Mouse (Mus musculus): ENCODE results near the gene Chst15. TPM values are rescaled to one million over a fixed set of nuclear protein-coding genes. Genes with fewer than 3 reads are reported as not detected.

Gene Chst15
- polyA plus RNA-seq, 1 experiment from 2014 or later, result 25.6 TPM

- Histone ChIP-seq H3K4me2 (replicated peaks) (no peak overlapping the region), H3K4me3 (replicated peaks) (no peak overlapping the region), H3K9me3 (replicated peaks) (no peaks in the 10 kb centered on the region), H3K9ac (no peak overlapping the region), H3K27me3 (no peaks in the 10 kb centered on the region), H3K36me3 (no peaks in the 10 kb centered on the region), H3K4me1 (peaks cover 55% of the 10 kb centered on the region), H3K27ac (replicated peaks) (no peak overlapping the region)
- ATAC-seq (ENCODE audit: insufficient number of reproducible peaks, low FRiP score, low TSS enrichment, low read depth), result no peak
- WGBS, result 47% methylated on average over 5 of the region's 5 CpGs
Observed at GRCm38 (mm10) chr7:132308537-132309191, 8.4 kb downstream of the Chst15 start.

GRCm38 (mm10) chr7:132307722-132308271, 9.2 kb downstream of the Chst15 start:
- H3K36me3 ChIP-seq, result no peaks in the 10 kb centered on the region
- H3K4me1 ChIP-seq, result peaks cover 54% of the 10 kb centered on the region
- no peak overlapping the region for H3K27ac ChIP-seq (replicated peaks)
- 64% methylated on average over 6 of the region's 6 CpGs for WGBS
- no peaks in the 10 kb centered on the region for H3K9me3 ChIP-seq (replicated peaks)
- ATAC-seq (ENCODE audit: insufficient number of reproducible peaks, low FRiP score, low TSS enrichment, low read depth), result no peak
- H3K4me3 ChIP-seq (replicated peaks), result no peak overlapping the region
- no peaks in the 10 kb centered on the region for H3K27me3 ChIP-seq
- no peak overlapping the region for H3K9ac ChIP-seq
- H3K4me2 ChIP-seq (replicated peaks), result no peak overlapping the region

- no peak overlapping the region for H3K27ac ChIP-seq (replicated peaks)
- no peaks in the 10 kb centered on the region for H3K36me3 ChIP-seq
- H3K9me3 ChIP-seq (replicated peaks), result no peaks in the 10 kb centered on the region
- no peak overlapping the region for H3K9ac ChIP-seq
- no peak overlapping the region for H3K4me3 ChIP-seq (replicated peaks)
- peaks cover 57% of the 10 kb centered on the region for H3K4me1 ChIP-seq
- H3K4me2 ChIP-seq (replicated peaks), result no peak overlapping the region
- H3K27me3 ChIP-seq, result no peaks in the 10 kb centered on the region
- WGBS, result 91% methylated on average over 8 of the region's 8 CpGs
- ATAC-seq (ENCODE audit: insufficient number of reproducible peaks, low FRiP score, low TSS enrichment, low read depth), result no peak
Observed at GRCm38 (mm10) chr7:132306671-132307412, 10.2 kb downstream of the Chst15 start.

- H3K27me3 ChIP-seq, result no peaks in the 10 kb centered on the region
- no peak overlapping the region for H3K4me3 ChIP-seq (replicated peaks)
- 78% methylated on average over 5 of the region's 5 CpGs for WGBS
- H3K27ac ChIP-seq (replicated peaks), result no peak overlapping the region
- no peaks in the 10 kb centered on the region for H3K9me3 ChIP-seq (replicated peaks)
- H3K4me2 ChIP-seq (replicated peaks), result no peak overlapping the region
- H3K4me1 ChIP-seq, result peaks cover 59% of the 10 kb centered on the region
- H3K36me3 ChIP-seq, result no peaks in the 10 kb centered on the region
- H3K9ac ChIP-seq, result no peak overlapping the region
- no peak for ATAC-seq (ENCODE audit: insufficient number of reproducible peaks, low FRiP score, low TSS enrichment, low read depth)
Observed at GRCm38 (mm10) chr7:132305492-132306375, 11.3 kb downstream of the Chst15 start.

GRCm38 (mm10) chr7:132304424-132305085, 12.5 kb downstream of the Chst15 start:
- Histone ChIP-seq H3K36me3 (no peaks in the 10 kb centered on the region), H3K27me3 (no peaks in the 10 kb centered on the region), H3K9me3 (replicated peaks) (no peaks in the 10 kb centered on the region), H3K27ac (replicated peaks) (no peak overlapping the region), H3K9ac (no peak overlapping the region), H3K4me3 (replicated peaks) (no peak overlapping the region), H3K4me2 (replicated peaks) (no peak overlapping the region), H3K4me1 (peaks cover 60% of the 10 kb centered on the region)
- ATAC-seq (ENCODE audit: insufficient number of reproducible peaks, low FRiP score, low TSS enrichment, low read depth), result no peak
- 72% methylated on average over 8 of the region's 8 CpGs for WGBS

GRCm38 (mm10) chr7:132303988-132304387, 13.0 kb downstream of the Chst15 start:
- no peaks in the 10 kb centered on the region for H3K27me3 ChIP-seq
- no peaks in the 10 kb centered on the region for H3K36me3 ChIP-seq
- H3K4me2 ChIP-seq (replicated peaks), result no peak overlapping the region
- WGBS, result 48% methylated on average over 7 of the region's 7 CpGs
- peaks cover 56% of the 10 kb centered on the region for H3K4me1 ChIP-seq
- no peak for ATAC-seq (ENCODE audit: insufficient number of reproducible peaks, low FRiP score, low TSS enrichment, low read depth)
- no peaks in the 10 kb centered on the region for H3K9me3 ChIP-seq (replicated peaks)
- no peak overlapping the region for H3K9ac ChIP-seq
- H3K4me3 ChIP-seq (replicated peaks), result no peak overlapping the region
- H3K27ac ChIP-seq (replicated peaks), result 0 out of 2 replicates have a peak overlapping the region, but pooled peaks have one; percentile 17

- peak; percentile 71; the same call in 1 of the 2 replicates for ATAC-seq (ENCODE audit: insufficient number of reproducible peaks, low FRiP score, low TSS enrichment, low read depth)
- no peaks in the 10 kb centered on the region for H3K9me3 ChIP-seq (replicated peaks)
- H3K4me1 ChIP-seq, result peaks cover 55% of the 10 kb centered on the region
- no peak overlapping the region for H3K4me3 ChIP-seq (replicated peaks)
- no peak overlapping the region for H3K4me2 ChIP-seq (replicated peaks)
- no peaks in the 10 kb centered on the region for H3K36me3 ChIP-seq
- H3K27ac ChIP-seq (replicated peaks), result peak overlapping the region; percentile 55; the same call in 1 of the 2 replicates
- no peak overlapping the region for H3K9ac ChIP-seq
- no peaks in the 10 kb centered on the region for H3K27me3 ChIP-seq
- WGBS, result 62% methylated on average over 8 of the region's 8 CpGs
Observed at GRCm38 (mm10) chr7:132302508-132303241, 14.4 kb downstream of the Chst15 start.

- no peaks in the 10 kb centered on the region for H3K9me3 ChIP-seq (replicated peaks)
- H3K27ac ChIP-seq (replicated peaks), result no peak overlapping the region
- no peaks in the 10 kb centered on the region for H3K36me3 ChIP-seq
- no peak overlapping the region for H3K4me2 ChIP-seq (replicated peaks)
- H3K9ac ChIP-seq, result no peak overlapping the region
- WGBS, result 32% methylated on average over 5 of the region's 5 CpGs
- H3K27me3 ChIP-seq, result no peaks in the 10 kb centered on the region
- H3K4me3 ChIP-seq (replicated peaks), result no peak overlapping the region
- H3K4me1 ChIP-seq, result peaks cover 56% of the 10 kb centered on the region
- no peak for ATAC-seq (ENCODE audit: insufficient number of reproducible peaks, low FRiP score, low TSS enrichment, low read depth)
Observed at GRCm38 (mm10) chr7:132299661-132300210, 17.3 kb downstream of the Chst15 start.

- peaks cover 46% of the 10 kb centered on the region for H3K4me1 ChIP-seq
- no peak overlapping the region for H3K27ac ChIP-seq (replicated peaks)
- 86% methylated on average over 7 of the region's 7 CpGs for WGBS
- ATAC-seq (ENCODE audit: insufficient number of reproducible peaks, low FRiP score, low TSS enrichment, low read depth), result no peak
- no peak overlapping the region for H3K4me2 ChIP-seq (replicated peaks)
- no peak overlapping the region for H3K4me3 ChIP-seq (replicated peaks)
- no peak overlapping the region for H3K9ac ChIP-seq
- no peaks in the 10 kb centered on the region for H3K27me3 ChIP-seq
- no peaks in the 10 kb centered on the region for H3K36me3 ChIP-seq
- no peaks in the 10 kb centered on the region for H3K9me3 ChIP-seq (replicated peaks)
Observed at GRCm38 (mm10) chr7:132298412-132298990, 18.5 kb downstream of the Chst15 start.

Measured in embryonic facial prominence, embryonic 15.5 days (tissue).